Mouse (Mus musculus) stomach, embryonic 16.5 days (tissue): ENCODE results near the gene Nt5c. TPM values are rescaled to one million over a fixed set of nuclear protein-coding genes. Genes with fewer than 3 reads are reported as not detected.
"Not testable (repeated sequence)": the region's sequence is repeated elsewhere in the genome, so short reads cannot be mapped to it uniquely, and the experiment has no call there.

Experiments
- ATAC-seq: fragments of 200-750 bp; cut with Nextera tagmentation; 2 replicates; pipeline ENCODE4 v1.8.0; 2017; ENCODE audit warnings: moderate number of reproducible peaks, moderate TSS enrichment; ENCODE audit not compliant: insufficient read depth, low FRiP score
- H3K27ac ChIP-seq: fragments of 300-500 bp; sonication (generic); 2 replicates; pipeline ENCODE4 v1.5.1; 2014; ENCODE audit warnings: low read length
- H3K27me3 ChIP-seq: fragments of 300-500 bp; sonication (generic); 2 replicates; pipeline ENCODE4 v1.6.1; 2014; ENCODE audit warnings: low read length, control low read depth, mixed read lengths; ENCODE audit not compliant: control insufficient read depth, insufficient read depth
- H3K36me3 ChIP-seq: fragments of 300-500 bp; sonication (generic); 2 replicates; pipeline ENCODE4 v1.6.1; 2014; ENCODE audit warnings: low read length; ENCODE audit not compliant: control insufficient read depth, insufficient read depth
- H3K4me1 ChIP-seq: fragments of 300-500 bp; sonication (generic); 2 replicates; pipeline ENCODE4 v1.6.1; 2014; ENCODE audit warnings: low read length, control low read depth, mixed read lengths; ENCODE audit not compliant: control insufficient read depth, insufficient read depth
- H3K4me2 ChIP-seq: fragments of 300-500 bp; sonication (generic); 2 replicates; pipeline ENCODE4 v1.6.1; 2014; ENCODE audit warnings: low read depth, low read length, mixed read lengths
- H3K4me3 ChIP-seq: fragments of 300-500 bp; sonication (generic); replicated peaks from 2 replicates; pipeline ENCODE4 v1.5.1; 2014; ENCODE audit warnings: mild to moderate bottlenecking, low read length
- H3K9ac ChIP-seq: fragments of 300-500 bp; sonication (generic); 2 replicates; pipeline ENCODE4 v1.6.1; 2014; ENCODE audit warnings: low read length
- H3K9me3 ChIP-seq: fragments of 300-500 bp; sonication (generic); replicated peaks from 2 replicates; pipeline ENCODE4 v1.6.1; 2016; ENCODE audit warnings: low read length, control low read depth; ENCODE audit not compliant: control insufficient read depth
- WGBS: fragments of 180-500 bp; shearing (Covaris S2); extraction: QIAGEN DNeasy Blood & Tissue Kit; methylation state at CpG from one replicate; pipeline ENCODE4 v1.1.7; 2014; 5-methylcytosine and 5-hydroxymethylcytosine counted together
- polyA plus RNA-seq: library from polyadenylated mRNA; unstranded; fragments of >200 nt; fragmentation: Nextera tagmentation; extraction: Ambion mirVana; gene quantifications from 2 replicates; pipeline ENCODE4 v1.2.1, GENCODE M21; 2015

Nt5c gene
- polyA plus RNA-seq, result 112 and 113 TPM in 2 replicates

GRCm38 (mm10) chr11:115491356-115492083 is at the start of gene Nt5c:
Gene Nt5c, minus strand, starts transcription at chr11:115491862.
- Histone ChIP-seq H3K9me3 (no peaks in the 10 kb centered on the region), H3K27me3 (no peaks in the 10 kb centered on the region), H3K9ac (peak within 1 kb of the TSS; percentile 83), H3K36me3 (no peaks in the 10 kb centered on the region), H3K4me2 (peak within 1 kb of the TSS; percentile 90), H3K27ac (peak within 1 kb of the TSS; percentile 83), H3K4me3 (peak within 1 kb of the TSS; percentile 72), H3K4me1 (peaks cover 18% of the 10 kb centered on the region)
- WGBS, result under 1% methylated on average over 43 of the region's 43 CpGs
- peak; percentile 91 for ATAC-seq

GRCm38 (mm10) chr11:115538045-115538444 is 46.4 kb upstream of the Nt5c start:
- Histone ChIP-seq H3K4me3 (no peak overlapping the region), H3K9ac (no peak overlapping the region)

GRCm38 (mm10) chr11:115536856-115537568 is 45.4 kb upstream of the Nt5c start:
- H3K4me3 ChIP-seq, result no peak overlapping the region; the same call in 1 of the 2 replicates
- peak overlapping the region; percentile 40; the same call in 1 of the 2 replicates for H3K9ac ChIP-seq
- H3K4me2 ChIP-seq, result peak overlapping the region; percentile 52; the same call in 1 of the 2 replicates
- H3K36me3 ChIP-seq, result peaks cover 8% of the 10 kb centered on the region; the same call in 1 of the 2 replicates
- peak overlapping the region; percentile 100 for H3K27ac ChIP-seq
- no peak for ATAC-seq
- H3K4me1 ChIP-seq, result peaks cover 3% of the 10 kb centered on the region; the same call in 1 of the 2 replicates
- H3K9me3 ChIP-seq, result no peaks in the 10 kb centered on the region
- WGBS, result 75% methylated on average over 10 of the region's 10 CpGs
- H3K27me3 ChIP-seq, result no peaks in the 10 kb centered on the region

More at GRCm38 (mm10) chr11:115538045-115538444, 46.4 kb upstream of the Nt5c start:
- Histone ChIP-seq H3K4me2 (no peak overlapping the region), H3K36me3 (0 out of 2 replicates have a peak, but pooled peaks cover 2% of the 10 kb centered on the region), H3K27me3 (no peaks in the 10 kb centered on the region), H3K4me1 (peaks cover 3% of the 10 kb centered on the region; the same call in 1 of the 2 replicates), H3K9me3 (no peaks in the 10 kb centered on the region), H3K27ac (no peak overlapping the region)
- 55% methylated on average over 2 of the region's 2 CpGs for WGBS
- ATAC-seq, result no peak

- Histone ChIP-seq H3K27me3 (no peaks in the 10 kb centered on the region), H3K36me3 (peaks cover 14% of the 10 kb centered on the region; the same call in 1 of the 2 replicates), H3K9me3 (no peaks in the 10 kb centered on the region), H3K9ac (peak within 1 kb of the TSS; percentile 99), H3K4me1 (peaks cover 3% of the 10 kb centered on the region; the same call in 1 of the 2 replicates), H3K4me3 (peak within 1 kb of the TSS; percentile 94), H3K27ac (peak within 1 kb of the TSS; percentile 100), H3K4me2 (peak within 1 kb of the TSS; percentile 87)
- under 1% methylated on average over 59 of the region's 70 CpGs for WGBS
- peak; percentile 90 for ATAC-seq
Measured at GRCm38 (mm10) chr11:115536038-115536681, 44.5 kb upstream of the Nt5c start, which contains the start of gene Sumo2. Gene Sumo2, minus strand, starts transcription at chr11:115536276.

DNA sequence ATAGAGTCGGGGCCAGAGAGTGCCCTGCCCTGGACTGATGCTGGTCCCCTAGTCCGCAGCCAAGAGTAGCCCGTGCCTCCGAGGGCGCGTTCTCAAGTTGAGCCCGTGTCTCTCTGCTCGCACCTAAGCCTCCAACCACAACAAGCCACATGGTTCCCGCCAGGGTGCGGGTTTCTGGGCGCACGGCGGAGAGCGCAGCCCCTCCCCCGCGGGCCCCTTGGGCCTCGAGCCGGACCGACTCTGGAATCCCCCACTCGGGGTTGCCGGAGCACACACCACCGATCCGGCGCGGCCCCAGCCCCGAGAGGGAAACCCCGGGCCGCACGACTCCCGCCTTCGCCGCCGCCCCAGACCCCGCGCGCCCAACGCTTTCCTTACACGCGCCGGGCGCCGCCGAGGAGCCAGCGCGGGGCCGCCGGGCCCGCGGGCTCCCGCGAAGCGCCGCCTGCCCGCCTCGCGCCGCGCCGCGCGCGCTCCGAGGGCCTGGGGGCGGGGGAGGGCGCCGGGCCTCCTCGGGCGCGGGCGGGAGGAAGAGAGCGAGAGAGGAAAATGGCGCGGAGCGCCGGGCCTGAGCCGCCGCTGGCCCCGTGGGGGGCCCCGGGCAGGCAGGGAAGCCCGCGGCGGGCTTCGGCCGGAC is 43.9 kb upstream of the Nt5c start:
- Histone ChIP-seq H3K4me2 (peak overlapping the region; percentile 87), H3K36me3 (peaks cover 14% of the 10 kb centered on the region; the same call in 1 of the 2 replicates), H3K4me1 (peaks cover 3% of the 10 kb centered on the region; the same call in 1 of the 2 replicates), H3K27ac (peak overlapping the region; percentile 100), H3K27me3 (no peaks in the 10 kb centered on the region), H3K9me3 (no peaks in the 10 kb centered on the region), H3K4me3 (peak overlapping the region; percentile 94), H3K9ac (peak overlapping the region; percentile 99)
- WGBS, result under 1% methylated on average over 84 of the region's 84 CpGs
- peak; percentile 77 for ATAC-seq

GRCm38 (mm10) chr11:115534759-115535371 is 43.2 kb upstream of the Nt5c start:
- WGBS, result 3% methylated on average over 11 of the region's 11 CpGs
- Histone ChIP-seq H3K9me3 (no peaks in the 10 kb centered on the region), H3K4me3 (peak overlapping the region; percentile 94), H3K4me1 (peaks cover 3% of the 10 kb centered on the region; the same call in 1 of the 2 replicates), H3K36me3 (peaks cover 14% of the 10 kb centered on the region; the same call in 1 of the 2 replicates), H3K27ac (peak overlapping the region; percentile 100), H3K4me2 (peak overlapping the region; percentile 87), H3K27me3 (no peaks in the 10 kb centered on the region), H3K9ac (peak overlapping the region; percentile 99)
- ATAC-seq, result no peak

GRCm38 (mm10) chr11:115526446-115526845 is 34.8 kb upstream of the Nt5c start:
- not testable (repeated sequence) for H3K9ac ChIP-seq, H3K9me3 ChIP-seq, H3K4me1 ChIP-seq, H3K4me2 ChIP-seq, ATAC-seq, H3K27me3 ChIP-seq, H3K27ac ChIP-seq, H3K4me3 ChIP-seq
- peaks cover 31% of the 10 kb centered on the region for H3K36me3 ChIP-seq
- 71% methylated on average over 3 of the region's 3 CpGs for WGBS

DNA sequence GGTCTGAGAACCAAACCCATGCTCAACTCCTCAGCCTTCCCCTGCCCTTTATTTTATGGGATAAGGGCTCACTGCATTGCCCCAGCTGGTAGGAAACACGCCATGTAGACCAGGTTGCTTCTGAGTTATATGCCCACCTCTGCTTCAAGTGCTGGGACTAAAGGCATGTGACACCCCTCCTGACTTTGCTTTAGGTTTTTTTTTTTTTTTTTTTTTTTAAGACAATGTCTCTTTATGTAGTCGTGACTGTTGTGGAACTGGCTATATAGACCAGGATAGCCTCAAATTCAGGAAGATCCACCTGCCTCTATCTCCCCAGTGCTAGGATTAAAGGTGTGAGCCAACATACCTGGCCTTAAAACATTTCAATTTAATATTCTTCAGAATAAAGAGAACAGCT is 31.0 kb upstream of the Nt5c start:
- no peak for ATAC-seq
- Histone ChIP-seq H3K27me3 (no peaks in the 10 kb centered on the region), H3K9me3 (no peaks in the 10 kb centered on the region), H3K36me3 (peaks cover 25% of the 10 kb centered on the region), H3K4me1 (no peaks in the 10 kb centered on the region), H3K4me3 (no peak overlapping the region), H3K9ac (no peak overlapping the region), H3K27ac (no peak overlapping the region), H3K4me2 (no peak overlapping the region)
- 73% methylated on average over 2 of the region's 2 CpGs for WGBS
